Mouse (Mus musculus): ENCODE measurements around the gene Ifitm10.
"Not testable (repeated sequence)": the region's sequence is repeated elsewhere in the genome, so short reads cannot be mapped to it uniquely, and the experiment has no call there.

The Ifitm10 gene

GRCm38 (mm10) chr7:142373641-142374412, at the start of gene Ifitm10:
Ifitm10 (minus strand) TSS chr7:142373753.
- DNase-seq (ENCODE audit: low read depth, low spot score), result no peak

GRCm38 (mm10) chr7:142421826-142422225, 48.3 kb upstream of the Ifitm10 start:
- DNase-seq (ENCODE audit: low read depth, low spot score), result no peak

- DNase-seq (ENCODE audit: low read depth, low spot score), result no peak
Measured at GRCm38 (mm10) chr7:142419887-142420286, 46.3 kb upstream of the Ifitm10 start.

- DNase-seq (ENCODE audit: low read depth, low spot score), result no peak
Measured at GRCm38 (mm10) chr7:142418679-142419078, 45.1 kb upstream of the Ifitm10 start.

GRCm38 (mm10) chr7:142418027-142418426, 44.5 kb upstream of the Ifitm10 start:
- DNase-seq (ENCODE audit: low read depth, low spot score), result no peak

- no peak for DNase-seq (ENCODE audit: low read depth, low spot score)
Measured at GRCm38 (mm10) chr7:142416225-142416624, 42.7 kb upstream of the Ifitm10 start.

- no peak for DNase-seq (ENCODE audit: low read depth, low spot score)
Measured at GRCm38 (mm10) chr7:142415314-142415713, 41.8 kb upstream of the Ifitm10 start.

GRCm38 (mm10) chr7:142413285-142413684, 39.7 kb upstream of the Ifitm10 start:
- no peak for DNase-seq (ENCODE audit: low read depth, low spot score)

GRCm38 (mm10) chr7:142409603-142410002, 36.0 kb upstream of the Ifitm10 start:
- DNase-seq (ENCODE audit: low read depth, low spot score), result no peak

- DNase-seq (ENCODE audit: low read depth, low spot score), result no peak
Measured at GRCm38 (mm10) chr7:142408686-142409085, 35.1 kb upstream of the Ifitm10 start.

- DNase-seq (ENCODE audit: low read depth, low spot score), result no peak
Measured at GRCm38 (mm10) chr7:142407935-142408334, 34.4 kb upstream of the Ifitm10 start.

GRCm38 (mm10) chr7:142405134-142405533, 31.6 kb upstream of the Ifitm10 start:
- DNase-seq (ENCODE audit: low read depth, low spot score), result not testable (repeated sequence)

- no peak for DNase-seq (ENCODE audit: low read depth, low spot score)
Measured at GRCm38 (mm10) chr7:142403591-142403990, 30.0 kb upstream of the Ifitm10 start.

- DNase-seq (ENCODE audit: low read depth, low spot score), result no peak
Measured at GRCm38 (mm10) chr7:142400750-142401142, 27.2 kb upstream of the Ifitm10 start.

- DNase-seq (ENCODE audit: low read depth, low spot score), result no peak
Measured at GRCm38 (mm10) chr7:142400112-142400749, 26.7 kb upstream of the Ifitm10 start.

- no peak for DNase-seq (ENCODE audit: low read depth, low spot score)
Measured at GRCm38 (mm10) chr7:142399250-142399649, 25.7 kb upstream of the Ifitm10 start.

GRCm38 (mm10) chr7:142398052-142398451, 24.5 kb upstream of the Ifitm10 start:
- no peak for DNase-seq (ENCODE audit: low read depth, low spot score)

GRCm38 (mm10) chr7:142396611-142397010, 23.1 kb upstream of the Ifitm10 start:
- DNase-seq (ENCODE audit: low read depth, low spot score), result no peak

GRCm38 (mm10) chr7:142395472-142395871, 21.9 kb upstream of the Ifitm10 start:
- DNase-seq (ENCODE audit: low read depth, low spot score), result no peak

GRCm38 (mm10) chr7:142394261-142395190, 21.0 kb upstream of the Ifitm10 start:
- DNase-seq (ENCODE audit: low read depth, low spot score), result no peak

GRCm38 (mm10) chr7:142393191-142393590, 19.6 kb upstream of the Ifitm10 start:
- DNase-seq (ENCODE audit: low read depth, low spot score), result no peak

GRCm38 (mm10) chr7:142391609-142392008, 18.1 kb upstream of the Ifitm10 start:
- no peak for DNase-seq (ENCODE audit: low read depth, low spot score)

All from forelimb bud, embryonic 11.5 days (tissue).